Mouse (Mus musculus) megakaryocyte, embryonic 14.5 days (primary cell): ENCODE data around the gene Cyp3a25.

Source experiments
- FLI1 ChIP-seq: IDR thresholded peaks from 2 replicates; pipeline ENCODE4 v1.6.1; 2012; ENCODE audit warnings: low read length, inconsistent platforms, mixed read lengths
- GATA1 ChIP-seq: IDR thresholded peaks from 3 replicates; pipeline ENCODE4 v1.6.1; 2012; ENCODE audit warnings: mixed read lengths, low read length, inconsistent platforms, borderline replicate concordance

DNA sequence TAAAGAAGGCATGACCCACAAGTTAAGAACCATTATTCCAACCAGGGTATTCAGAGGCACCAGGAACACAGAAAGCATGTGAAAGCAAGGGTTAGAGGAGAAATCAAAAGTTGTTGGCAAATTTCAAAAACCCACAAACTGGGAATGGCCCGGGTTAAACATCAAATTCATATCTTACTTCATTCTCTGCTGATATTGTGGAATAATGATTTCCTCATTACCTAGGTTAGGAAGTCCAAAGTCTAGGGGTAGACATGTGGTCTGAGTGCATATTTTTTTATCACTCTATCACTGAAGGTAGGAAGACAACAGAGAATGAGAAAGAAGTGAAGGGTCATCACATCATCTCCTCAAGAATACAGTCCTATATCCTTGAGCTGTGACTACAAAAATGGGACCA, 1.8 kb upstream of the Cyp3a25 start:
- TF ChIP-seq GATA1 (no peak), FLI1 (no peak)
